Mouse (Mus musculus): ENCODE measurements at regions not wholly inside any gene's neighbourhood (a gene's known extent, or its start where the extent isn't known, plus 50 kb on each side); places are given as distances from the start of the nearest gene placed in this dataset.
"Not testable (repeated sequence)": the region's sequence is repeated elsewhere in the genome, so short reads cannot be mapped to it uniquely, and the experiment has no call there.

DNA sequence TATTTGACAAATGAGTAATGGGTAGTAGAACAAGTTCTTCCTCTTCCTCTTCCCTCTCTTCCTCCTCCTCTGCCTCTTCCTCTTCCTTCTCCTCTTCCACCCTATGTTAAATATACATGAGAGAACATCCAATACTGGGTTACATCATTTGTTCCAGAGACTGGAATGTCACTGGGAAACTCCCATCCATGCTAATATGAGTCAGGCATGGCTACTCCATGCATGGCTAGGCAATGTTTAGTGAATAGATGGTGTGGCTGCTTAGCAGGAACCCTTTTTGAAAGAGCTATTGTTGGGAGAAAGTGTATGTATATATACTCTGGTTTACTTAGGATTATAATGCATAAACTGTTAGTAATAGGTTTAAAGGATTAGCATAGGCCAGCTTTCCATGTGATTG, 554.3 kb upstream of the Sox11 start:
- not testable (repeated sequence) for H3K4me1 ChIP-seq; H3K9me3 ChIP-seq; H3K9ac ChIP-seq; H3K4me2 ChIP-seq; H3K4me3 ChIP-seq; H3K27ac ChIP-seq (replicated peaks); H3K27me3 ChIP-seq (replicated peaks); H3K36me3 ChIP-seq; ATAC-seq (ENCODE audit: extremely low read depth, insufficient number of reproducible peaks, low FRiP score, low TSS enrichment)

DNA sequence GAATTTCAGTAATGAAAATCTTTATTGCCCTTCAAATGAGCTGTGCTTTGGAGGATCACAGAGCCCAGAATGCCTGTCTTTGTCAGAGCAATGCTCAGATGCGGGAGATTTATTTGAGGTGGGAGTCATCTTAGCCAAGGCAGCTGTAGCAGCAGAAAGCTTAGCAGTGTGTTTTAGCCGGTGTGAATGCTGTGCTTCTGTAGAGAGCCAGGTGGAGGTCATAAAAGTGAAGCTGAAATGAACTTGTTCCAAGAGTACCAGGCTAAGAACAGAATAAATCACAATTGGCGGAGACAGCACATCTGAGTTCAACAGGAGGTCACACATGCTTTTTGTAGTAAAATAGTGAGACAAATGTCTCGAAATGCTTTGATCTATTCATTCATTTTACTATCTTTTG, 539.3 kb upstream of the Sox11 start:
- Histone ChIP-seq H3K27ac (replicated peaks) (no peak overlapping the region), H3K4me1 (no peaks in the 10 kb centered on the region), H3K9me3 (no peaks in the 10 kb centered on the region), H3K9ac (no peak overlapping the region), H3K27me3 (replicated peaks) (no peaks in the 10 kb centered on the region), H3K4me2 (no peak overlapping the region), H3K36me3 (no peaks in the 10 kb centered on the region), H3K4me3 (no peak overlapping the region)
- WGBS, result 57% methylated on average over 4 of the region's 4 CpGs
- no peak for ATAC-seq (ENCODE audit: extremely low read depth, insufficient number of reproducible peaks, low FRiP score, low TSS enrichment)

DNA sequence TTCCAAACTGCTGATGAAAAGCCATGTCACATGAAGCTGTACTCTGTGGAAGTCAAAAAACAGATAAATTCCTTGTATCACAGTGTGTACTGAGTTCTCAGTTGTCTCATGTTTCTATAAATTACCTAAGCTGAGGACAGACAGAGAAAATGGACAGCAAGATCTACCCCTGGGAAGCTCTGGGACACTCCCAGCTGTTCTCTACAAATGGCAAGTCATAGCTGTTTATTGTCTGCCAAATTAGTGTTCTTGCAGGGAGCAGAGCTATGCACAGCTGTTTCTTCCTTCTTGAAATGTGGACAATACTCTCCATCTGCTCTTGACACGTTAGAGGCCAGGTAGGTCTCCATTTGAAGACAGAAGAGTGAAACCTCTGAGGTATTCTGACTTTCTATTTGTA, 524.0 kb upstream of the Sox11 start:
- no peak for ATAC-seq (ENCODE audit: extremely low read depth, insufficient number of reproducible peaks, low FRiP score, low TSS enrichment)
- H3K9me3 ChIP-seq, result no peaks in the 10 kb centered on the region
- H3K36me3 ChIP-seq, result no peaks in the 10 kb centered on the region
- no peaks in the 10 kb centered on the region for H3K4me1 ChIP-seq
- H3K4me3 ChIP-seq, result no peak overlapping the region
- WGBS, result 50% methylated on average over 1 of the region's 1 CpGs
- no peak overlapping the region for H3K9ac ChIP-seq
- H3K27me3 ChIP-seq (replicated peaks), result no peaks in the 10 kb centered on the region
- no peak overlapping the region for H3K27ac ChIP-seq (replicated peaks)
- H3K4me2 ChIP-seq, result no peak overlapping the region

DNA sequence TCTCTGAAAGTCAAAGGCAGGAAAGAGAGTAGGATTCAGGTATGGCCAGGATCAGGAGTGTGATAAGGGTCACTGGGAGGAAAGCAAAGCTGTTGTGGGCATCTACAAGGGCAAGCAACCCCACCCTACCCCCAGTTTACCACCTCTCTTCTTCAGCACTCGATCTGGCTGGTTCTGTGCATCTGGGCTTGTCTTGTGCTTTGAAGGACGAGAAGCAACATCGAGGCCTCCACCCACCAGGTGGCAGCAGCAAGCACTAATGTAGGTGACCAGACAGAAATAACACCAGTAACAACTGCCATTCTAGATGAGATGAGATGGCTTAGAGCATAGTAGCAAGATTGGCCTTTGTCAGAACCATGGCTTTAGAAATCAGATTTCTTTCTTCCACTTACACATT, 507.2 kb upstream of the Sox11 start:
- H3K27ac ChIP-seq (replicated peaks), result no peak overlapping the region
- WGBS, result 75% methylated on average over 3 of the region's 3 CpGs
- no peak for ATAC-seq (ENCODE audit: extremely low read depth, insufficient number of reproducible peaks, low FRiP score, low TSS enrichment)

DNA sequence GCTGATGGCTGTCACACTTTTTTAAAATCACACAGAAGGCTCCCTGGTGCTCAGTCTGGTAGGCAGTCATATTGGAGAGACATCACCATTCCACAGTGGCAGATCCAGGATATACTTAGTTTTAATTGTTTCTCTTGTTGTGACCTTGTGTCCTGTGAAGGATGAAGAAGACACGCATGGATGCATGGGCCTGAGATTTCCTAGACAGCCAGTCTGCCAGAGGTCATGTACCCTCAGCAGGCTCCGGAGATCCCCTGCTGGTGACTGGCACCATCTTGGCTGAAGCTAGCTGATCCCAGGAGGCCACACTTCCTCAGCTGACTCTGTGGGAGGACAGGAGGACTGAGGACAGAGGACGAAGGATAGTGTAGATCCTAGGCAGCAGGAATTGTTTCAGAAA, 506.7 kb upstream of the Sox11 start:
- H3K9me3 ChIP-seq, result no peaks in the 10 kb centered on the region
- H3K4me2 ChIP-seq, result no peak overlapping the region
- H3K9ac ChIP-seq, result no peak overlapping the region
- no peaks in the 10 kb centered on the region for H3K4me1 ChIP-seq
- no peaks in the 10 kb centered on the region for H3K27me3 ChIP-seq (replicated peaks)
- H3K4me3 ChIP-seq, result no peak overlapping the region
- no peak for ATAC-seq (ENCODE audit: extremely low read depth, insufficient number of reproducible peaks, low FRiP score, low TSS enrichment)
- H3K36me3 ChIP-seq, result no peaks in the 10 kb centered on the region
- H3K27ac ChIP-seq (replicated peaks), result no peak overlapping the region
- 69% methylated on average over 3 of the region's 3 CpGs for WGBS

More for the DNA sequence above, 507.2 kb upstream of the Sox11 start:
- Histone ChIP-seq H3K4me3 (no peak overlapping the region), H3K27me3 (replicated peaks) (no peaks in the 10 kb centered on the region), H3K9me3 (no peaks in the 10 kb centered on the region), H3K36me3 (no peaks in the 10 kb centered on the region), H3K4me2 (no peak overlapping the region), H3K9ac (no peak overlapping the region), H3K4me1 (no peaks in the 10 kb centered on the region)

DNA sequence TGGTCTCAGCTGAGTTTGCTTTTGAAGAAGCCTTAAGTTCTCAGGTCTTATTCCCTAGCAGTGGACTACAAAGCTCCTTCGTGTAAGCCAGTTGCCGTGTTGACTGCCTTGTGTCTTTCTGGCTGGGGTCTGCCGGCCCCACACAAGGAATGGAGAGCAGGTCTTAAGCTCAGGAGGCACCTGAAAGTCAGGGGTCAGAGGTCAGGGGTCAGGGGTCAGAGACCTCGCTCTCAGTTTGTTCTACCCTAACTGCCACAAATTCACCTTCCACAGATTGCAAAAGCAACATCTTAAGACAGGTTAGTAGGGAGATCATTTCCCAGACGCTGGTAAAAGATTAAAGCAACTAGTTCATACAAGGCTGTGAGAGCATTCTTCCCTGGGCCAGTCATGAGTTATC, 505.8 kb upstream of the Sox11 start:
- Histone ChIP-seq H3K36me3 (no peaks in the 10 kb centered on the region), H3K27ac (replicated peaks) (no peak overlapping the region), H3K9ac (no peak overlapping the region), H3K4me2 (no peak overlapping the region), H3K4me1 (no peaks in the 10 kb centered on the region), H3K4me3 (no peak overlapping the region), H3K9me3 (no peaks in the 10 kb centered on the region), H3K27me3 (replicated peaks) (no peaks in the 10 kb centered on the region)
- 76% methylated on average over 5 of the region's 5 CpGs for WGBS
- no peak for ATAC-seq (ENCODE audit: extremely low read depth, insufficient number of reproducible peaks, low FRiP score, low TSS enrichment)

DNA sequence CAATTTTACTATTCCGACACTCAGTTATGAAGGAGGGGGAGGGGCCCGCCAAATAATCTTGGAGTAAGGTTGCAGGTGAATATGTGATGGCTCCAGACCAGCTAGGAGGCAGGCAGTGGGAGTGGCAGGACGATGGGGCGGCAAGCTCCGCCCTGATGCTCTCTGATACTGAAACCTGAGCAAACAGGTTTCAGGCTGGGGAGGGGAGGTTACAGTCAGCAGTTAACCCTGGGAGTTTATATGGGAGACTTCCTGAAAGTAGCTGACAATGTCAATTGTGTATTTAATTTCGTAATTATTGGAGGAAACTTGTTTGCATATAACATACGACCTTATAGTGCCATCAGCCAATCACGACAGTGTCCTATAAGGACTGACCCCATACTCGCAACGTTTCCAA, 505.0 kb upstream of the Sox11 start:
- Histone ChIP-seq H3K4me1 (no peaks in the 10 kb centered on the region), H3K9me3 (no peaks in the 10 kb centered on the region), H3K36me3 (no peaks in the 10 kb centered on the region), H3K4me2 (no peak overlapping the region), H3K9ac (no peak overlapping the region), H3K4me3 (no peak overlapping the region), H3K27me3 (replicated peaks) (no peaks in the 10 kb centered on the region), H3K27ac (replicated peaks) (no peak overlapping the region)
- no peak for ATAC-seq (ENCODE audit: extremely low read depth, insufficient number of reproducible peaks, low FRiP score, low TSS enrichment)
- WGBS, result 65% methylated on average over 10 of the region's 10 CpGs

DNA sequence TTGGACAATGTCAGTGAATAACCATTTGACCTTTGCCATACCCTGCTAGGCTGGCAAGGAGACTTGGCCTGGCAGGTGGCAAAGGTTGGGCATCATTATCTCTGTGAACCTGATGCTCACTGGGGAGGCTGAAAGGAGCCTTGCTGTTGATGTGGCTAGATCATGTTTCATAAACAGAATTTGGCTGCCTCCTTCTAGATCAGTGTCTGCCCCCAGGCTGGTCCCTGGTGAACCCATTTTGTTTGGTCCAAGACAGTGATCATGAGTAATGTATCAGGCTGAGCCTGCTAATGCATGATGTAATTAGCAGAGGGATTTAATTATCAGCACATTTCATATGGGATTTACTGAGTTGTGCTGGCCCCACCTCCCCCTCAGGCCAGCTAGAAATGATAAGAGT, 502.6 kb upstream of the Sox11 start:
- Histone ChIP-seq H3K4me3 (no peak overlapping the region), H3K36me3 (no peaks in the 10 kb centered on the region), H3K9ac (no peak overlapping the region), H3K27ac (replicated peaks) (no peak overlapping the region), H3K9me3 (no peaks in the 10 kb centered on the region), H3K27me3 (replicated peaks) (no peaks in the 10 kb centered on the region), H3K4me1 (no peaks in the 10 kb centered on the region), H3K4me2 (no peak overlapping the region)
- no peak for ATAC-seq (ENCODE audit: extremely low read depth, insufficient number of reproducible peaks, low FRiP score, low TSS enrichment)

DNA sequence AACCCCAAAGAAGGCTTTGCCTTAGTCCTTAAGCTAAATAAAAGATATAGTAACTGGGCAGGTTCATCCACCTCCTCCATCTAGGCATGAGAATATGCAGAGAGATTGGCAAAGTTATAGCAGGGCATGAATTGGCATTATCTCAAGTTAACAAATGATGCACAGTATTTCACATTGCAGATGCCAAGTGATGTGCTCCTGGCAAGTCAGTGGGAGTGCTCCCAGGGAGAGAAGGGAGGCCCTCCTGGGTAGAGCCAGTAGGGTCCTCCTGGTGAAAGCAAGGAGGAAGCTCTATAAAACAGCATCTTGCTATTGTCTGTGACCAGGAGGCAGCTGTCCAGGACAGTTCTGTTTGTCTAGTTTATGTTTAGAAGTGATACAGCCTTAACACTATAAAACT, 496.6 kb upstream of the Sox11 start:
- no peak overlapping the region for H3K9ac ChIP-seq

DNA sequence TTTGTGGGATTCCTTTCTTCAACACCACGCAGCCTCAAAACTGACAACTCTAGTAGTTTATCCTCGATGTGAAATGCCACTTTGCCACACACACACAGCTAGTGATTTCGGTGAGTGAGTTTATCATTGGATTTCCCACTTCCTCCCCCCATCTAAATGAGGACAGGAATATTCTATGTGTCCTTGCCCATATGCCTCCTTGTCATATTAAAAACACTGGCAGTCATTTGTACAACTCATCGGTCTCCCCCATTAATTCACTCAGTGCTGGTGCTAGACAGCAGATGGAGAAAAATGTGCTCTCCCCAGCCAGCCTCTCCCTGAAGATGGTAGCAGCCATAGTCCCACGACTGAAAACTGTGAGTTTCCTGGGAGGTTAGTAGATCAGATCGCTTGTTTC, 496.0 kb upstream of the Sox11 start:
- Histone ChIP-seq H3K4me1 (no peaks in the 10 kb centered on the region), H3K9ac (no peak overlapping the region), H3K27me3 (replicated peaks) (no peaks in the 10 kb centered on the region), H3K27ac (replicated peaks) (no peak overlapping the region), H3K4me2 (no peak overlapping the region), H3K36me3 (no peaks in the 10 kb centered on the region), H3K9me3 (no peaks in the 10 kb centered on the region), H3K4me3 (no peak overlapping the region)
- 73% methylated on average over 6 of the region's 6 CpGs for WGBS
- ATAC-seq (ENCODE audit: extremely low read depth, insufficient number of reproducible peaks, low FRiP score, low TSS enrichment), result no peak

More for the DNA sequence above, 496.6 kb upstream of the Sox11 start:
- H3K27ac ChIP-seq (replicated peaks), result no peak overlapping the region
- no peaks in the 10 kb centered on the region for H3K4me1 ChIP-seq
- H3K27me3 ChIP-seq (replicated peaks), result no peaks in the 10 kb centered on the region
- ATAC-seq (ENCODE audit: extremely low read depth, insufficient number of reproducible peaks, low FRiP score, low TSS enrichment), result no peak
- no peak overlapping the region for H3K4me2 ChIP-seq
- H3K36me3 ChIP-seq, result no peaks in the 10 kb centered on the region
- no peak overlapping the region for H3K4me3 ChIP-seq
- no peaks in the 10 kb centered on the region for H3K9me3 ChIP-seq

DNA sequence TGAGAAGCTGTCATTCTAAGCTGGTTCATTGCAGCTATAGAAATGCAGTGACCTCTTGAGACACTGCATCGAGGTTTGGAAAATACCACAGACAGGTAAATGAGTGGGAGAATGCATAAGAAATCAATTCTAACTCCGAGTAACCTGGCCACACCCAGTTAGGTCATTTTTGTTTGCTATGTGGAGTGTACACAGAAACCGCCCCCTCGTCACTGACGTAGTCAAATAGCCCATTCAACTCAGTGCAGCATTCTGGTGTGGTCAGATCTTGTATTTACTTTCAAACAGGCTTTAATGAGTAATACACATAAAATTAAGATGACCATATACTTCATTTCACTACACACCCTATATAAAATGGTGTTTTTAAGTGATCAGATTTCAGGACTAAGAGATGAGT, 483.8 kb upstream of the Sox11 start:
- H3K27me3 ChIP-seq (replicated peaks), result no peaks in the 10 kb centered on the region
- WGBS, result 73% methylated on average over 5 of the region's 5 CpGs

DNA sequence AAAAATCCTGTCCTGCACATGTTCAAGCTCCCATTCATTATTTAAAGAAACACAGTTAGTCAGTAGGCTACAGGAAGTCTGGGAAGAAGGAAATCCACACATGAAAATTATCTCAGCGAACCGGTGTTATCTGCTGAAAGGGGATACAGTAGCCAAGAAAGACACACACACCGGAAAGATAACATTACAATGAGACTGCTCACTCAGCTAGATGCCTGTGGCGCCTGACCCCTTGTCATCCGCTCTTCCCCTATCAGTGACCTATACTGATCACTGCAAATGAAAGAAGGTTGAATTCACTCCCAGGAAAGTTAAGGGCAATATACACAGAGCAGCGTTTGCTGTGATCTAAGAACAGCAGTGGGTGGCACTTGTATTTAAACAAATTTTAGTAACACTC, 481.0 kb upstream of the Sox11 start:
- no peak for ATAC-seq (ENCODE audit: extremely low read depth, insufficient number of reproducible peaks, low FRiP score, low TSS enrichment)
- Histone ChIP-seq H3K9me3 (no peaks in the 10 kb centered on the region), H3K4me1 (peaks cover 19% of the 10 kb centered on the region; the same call in 1 of the 2 replicates), H3K27me3 (replicated peaks) (no peaks in the 10 kb centered on the region), H3K4me3 (no peak overlapping the region), H3K36me3 (no peaks in the 10 kb centered on the region), H3K4me2 (no peak overlapping the region), H3K27ac (replicated peaks) (no peak overlapping the region), H3K9ac (no peak overlapping the region)
- WGBS, result 11% methylated on average over 6 of the region's 6 CpGs

More for the DNA sequence above, 483.8 kb upstream of the Sox11 start:
- no peak for ATAC-seq (ENCODE audit: extremely low read depth, insufficient number of reproducible peaks, low FRiP score, low TSS enrichment)
- no peak overlapping the region for H3K27ac ChIP-seq (replicated peaks)
- H3K4me2 ChIP-seq, result no peak overlapping the region
- no peak overlapping the region for H3K4me3 ChIP-seq
- H3K9ac ChIP-seq, result no peak overlapping the region
- no peaks in the 10 kb centered on the region for H3K36me3 ChIP-seq
- no peaks in the 10 kb centered on the region for H3K9me3 ChIP-seq
- H3K4me1 ChIP-seq, result peaks cover 19% of the 10 kb centered on the region; the same call in 1 of the 2 replicates

DNA sequence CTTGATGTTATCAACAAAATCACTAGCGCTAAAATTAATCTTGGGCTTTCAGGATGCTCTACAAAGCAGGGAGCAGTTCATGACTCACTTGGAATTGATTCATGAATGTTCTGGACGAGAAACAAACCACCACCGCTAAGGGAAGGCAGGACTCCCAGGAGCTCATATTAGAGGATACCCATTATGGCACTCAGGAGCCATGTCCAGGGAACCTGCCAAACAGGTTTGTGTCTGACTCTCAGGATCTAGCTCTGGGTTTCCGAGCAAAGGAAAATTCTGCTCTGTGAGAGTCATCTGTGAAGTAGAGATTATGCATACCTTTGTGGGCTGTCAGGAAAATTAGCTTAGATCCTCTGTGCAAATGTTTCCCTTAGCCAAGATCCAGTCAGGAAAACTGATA, 454.3 kb upstream of the Sox11 start:
- Histone ChIP-seq H3K27me3 (replicated peaks) (no peaks in the 10 kb centered on the region), H3K4me2 (no peak overlapping the region), H3K27ac (replicated peaks) (no peak overlapping the region), H3K4me3 (no peak overlapping the region), H3K9ac (no peak overlapping the region), H3K36me3 (no peaks in the 10 kb centered on the region), H3K9me3 (peaks cover 9% of the 10 kb centered on the region; the same call in 1 of the 2 replicates), H3K4me1 (peaks cover 18% of the 10 kb centered on the region)
- 64% methylated on average over 4 of the region's 4 CpGs for WGBS
- ATAC-seq (ENCODE audit: extremely low read depth, insufficient number of reproducible peaks, low FRiP score, low TSS enrichment), result no peak

All from heart, embryonic 13.5 days (tissue).